Mouse (Mus musculus) liver, adult 2 months (tissue): ENCODE results near the gene Hoxb3.

Experiments used
- CTCF ChIP-seq: fragments of 200-500 bp; IDR thresholded peaks from 2 replicates; pipeline ENCODE4 v1.5.1; 2011; ENCODE audit warnings: low read depth, low read length, control low read depth
- POLR2A ChIP-seq: fragments of 200-500 bp; IDR thresholded peaks from 2 replicates; pipeline ENCODE4 v1.6.1; 2011; ENCODE audit warnings: low read length, control low read depth; ENCODE audit not compliant: insufficient read depth; ENCODE audit errors: extremely low read depth

- TF ChIP-seq POLR2A: no peak
- TF ChIP-seq CTCF: no peak
Observed at GRCm38 (mm10) chr11:96292565-96293301, 30.4 kb upstream of the Hoxb3 start.
